ENCODE assay signal across 1 mouse cellular context in genomic region chr12:102702356-102703110, GRCm38 (mm10).
TF ChIP-seq lines count a peak whose summit lies in the region.

No protein-coding gene starts in this region.

TF ChIP-seq in MEL, 35 proteins besides CTCF, POLR2A, EP300 and RAD21 (continued from another document):
- TF ChIP-seq MAX (IDR thresholded peaks at IDR 0.05; ENCODE audit: low read length) (no peak), UBTF (IDR thresholded peaks at IDR 0.05; ENCODE audit: borderline replicate concordance, insufficient read depth, low read depth, low read length) (no peak), MAZ (IDR thresholded peaks at IDR 0.05; ENCODE audit: low read depth, low read length) (0 out of 2 replicates have a peak, but pooled peaks have one; percentile 25), POLR2AphosphoS5 (IDR thresholded peaks at IDR 0.05; ENCODE audit: borderline replicate concordance, low read depth, low read length) (no peak), SIN3A (IDR thresholded peaks at IDR 0.05; ENCODE audit: low read length) (peak; percentile 49), SMC3 (IDR thresholded peaks at IDR 0.05; ENCODE audit: low read depth, low read length) (peak; percentile 53), GATA1 (IDR thresholded peaks at IDR 0.05; ENCODE audit: low read depth, low read length) (peak; percentile 43; the same call in 1 of the 2 replicates), MYB (IDR thresholded peaks at IDR 0.05; ENCODE audit: low read depth, low read length) (no peak)
TF ChIP-seq in MEL: peak in this region for 5.
